Mouse (Mus musculus): ENCODE results near the gene Gm28998. TPM values are rescaled to one million over a fixed set of nuclear protein-coding genes. Genes with fewer than 3 reads are reported as not detected.

Gm28998 gene
- not detected for total RNA-seq (2023)

DNA sequence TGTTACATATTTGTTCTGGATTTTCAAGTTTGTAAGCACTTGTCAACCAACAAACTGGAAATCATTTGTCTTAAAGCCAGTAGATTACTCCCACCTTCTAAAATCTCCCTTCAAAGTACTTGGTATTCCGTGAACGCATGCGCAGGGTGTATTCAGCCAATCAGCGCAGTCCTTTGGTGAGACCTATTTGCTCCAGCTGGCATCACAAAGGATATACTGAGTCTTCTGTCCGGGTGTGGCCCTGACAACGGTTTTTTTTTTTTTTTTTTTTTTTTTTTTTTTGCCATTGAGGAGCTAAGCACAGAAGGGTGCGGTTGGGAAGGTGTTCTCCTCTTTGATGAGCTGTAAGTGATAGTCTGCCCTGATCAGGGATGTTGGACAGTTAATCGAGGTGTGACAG lies at the start of gene Gm28998:
TSS of gene Gm28998 (plus strand) at position 301 of the 400 bp plus-strand sequence.

Other genes starting within 250 kb of the Gm28998 start
- not detected for gene Gm21244, start 84.5 kb upstream of the Gm28998 start, total RNA-seq (2023)
- gene Gm21788, start 151.2 kb downstream of the Gm28998 start, total RNA-seq (2023): not detected

Measured in monocyte, adult 59 days (primary cell).